Mouse (Mus musculus): ENCODE results near the gene Nfatc2. TPM values are rescaled to one million over a fixed set of nuclear protein-coding genes. Genes with fewer than 3 reads are reported as not detected.

Gene Nfatc2
- polyA plus RNA-seq, 1 experiment from 2014 or later, result 0.03 TPM

GRCm38 (mm10) chr2:168489953-168490352, 111.5 kb downstream of the Nfatc2 start:
- in situ Hi-C loops (cut with MboI; ENCODE audit: low pct_unique_long_range_greater_than_20kb), result no loop called here
- ATAC-seq (no peak), DNase-seq (ENCODE audit: low read depth, low spot score) (no peak)
- no peak for TF ChIP-seq CTCF (IDR thresholded peaks at IDR 0.05)
- CTCF ChIA-PET, result interaction anchor here (1.0 kb wide), 1 partner anchor 17 kb away, joined by 3 read pairs; no protein-coding TSS in a partner anchor
- POLR2A ChIA-PET, result no interaction called here
- peaks cover 2% of the 10 kb centered on the region for H3K27me3 ChIP-seq

DNA sequence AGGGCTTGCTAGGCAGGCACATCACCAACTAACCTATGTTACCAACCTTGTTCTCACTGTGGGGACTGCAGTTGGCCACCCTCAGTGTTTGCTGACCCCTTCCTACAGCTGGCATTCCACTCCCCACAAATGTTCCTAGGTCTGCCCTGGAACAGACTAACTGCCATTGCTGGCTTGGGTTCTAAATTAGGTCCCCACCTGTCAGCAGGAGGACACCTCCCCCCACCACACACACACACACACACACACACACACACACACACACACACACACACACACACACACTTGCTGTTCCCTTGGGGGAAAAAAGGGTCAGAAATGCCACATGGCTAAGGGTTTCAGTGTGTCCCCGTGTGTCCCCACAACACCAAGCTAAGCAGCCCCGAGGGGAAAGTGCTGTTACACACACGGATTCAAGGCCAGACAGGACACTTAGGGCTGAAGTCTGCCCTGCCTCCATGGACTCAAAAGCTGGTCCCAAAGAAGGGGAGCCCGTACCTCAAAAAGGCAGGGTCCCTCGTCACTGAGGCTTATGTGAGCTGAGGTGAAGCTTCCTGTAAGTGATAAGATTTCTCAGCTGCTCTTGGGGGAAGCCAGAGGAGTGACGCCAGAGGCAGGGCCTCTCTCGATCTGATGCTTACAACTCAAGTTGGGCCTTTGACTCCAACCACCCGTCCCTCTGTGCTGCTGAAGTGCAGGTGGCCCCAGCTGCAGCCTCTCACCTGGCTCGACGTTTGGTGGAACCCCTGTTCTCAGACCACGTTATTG, 113.1 kb downstream of the Nfatc2 start:
- CTCF ChIA-PET, result interaction anchor here (0.7 kb wide), 1 partner anchor 13 kb away, joined by 3 read pairs; no protein-coding TSS in a partner anchor
- no peak for ATAC-seq

GRCm38 (mm10) chr2:168481121-168481520, 120.3 kb downstream of the Nfatc2 start:
- ChIA-PET POLR2A (no interaction called here), CTCF (no interaction called here)
- no peak for TF ChIP-seq CTCF (IDR thresholded peaks at IDR 0.05)
- DNase-seq (ENCODE audit: low read depth, low spot score), result no peak
- H3K27me3 ChIP-seq, result peaks cover 16% of the 10 kb centered on the region
- in situ Hi-C loops (cut with MboI; ENCODE audit: low pct_unique_long_range_greater_than_20kb), result no loop called here
- ATAC-seq, result no peak

More for the DNA sequence above, 113.1 kb downstream of the Nfatc2 start:
- no peak for TF ChIP-seq CTCF (IDR thresholded peaks at IDR 0.05)
- in situ Hi-C loops (cut with MboI; ENCODE audit: low pct_unique_long_range_greater_than_20kb), result no loop called here
- peaks cover 4% of the 10 kb centered on the region for H3K27me3 ChIP-seq
- POLR2A ChIA-PET, result interaction anchor here (0.6 kb wide), 1 partner anchor 12 kb away, joined by 3 read pairs; no protein-coding TSS in a partner anchor
- DNase-seq (ENCODE audit: low read depth, low spot score), result no peak

DNA sequence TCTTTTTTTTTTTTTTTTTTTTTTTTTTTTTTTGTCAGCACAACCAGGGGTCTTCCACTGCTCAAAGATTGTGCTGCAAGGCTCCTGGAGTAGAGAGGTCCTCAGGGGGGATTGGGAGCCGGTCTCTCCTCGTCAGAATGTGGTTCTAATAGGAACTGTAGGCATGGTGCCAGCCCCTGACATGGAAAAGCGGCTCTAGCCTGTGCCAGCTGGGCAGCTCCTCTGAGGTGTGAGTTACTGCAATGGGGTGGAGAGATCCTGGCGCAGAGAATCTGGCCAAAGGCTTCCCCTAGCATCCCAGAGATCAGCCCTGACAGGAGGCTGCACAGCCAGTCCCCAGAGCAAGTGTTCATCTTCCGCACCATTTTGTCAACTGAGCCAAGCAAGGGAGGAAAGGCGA, 120.8 kb downstream of the Nfatc2 start:
- TF ChIP-seq CTCF (IDR thresholded peaks at IDR 0.05), result no peak
- ChIA-PET CTCF (no interaction called here), POLR2A (no interaction called here)
- DNase-seq (ENCODE audit: low read depth, low spot score) (no peak), ATAC-seq (no peak)
- H3K27me3 ChIP-seq, result peaks cover 16% of the 10 kb centered on the region
- in situ Hi-C loops (cut with MboI; ENCODE audit: low pct_unique_long_range_greater_than_20kb), result no loop called here

DNA sequence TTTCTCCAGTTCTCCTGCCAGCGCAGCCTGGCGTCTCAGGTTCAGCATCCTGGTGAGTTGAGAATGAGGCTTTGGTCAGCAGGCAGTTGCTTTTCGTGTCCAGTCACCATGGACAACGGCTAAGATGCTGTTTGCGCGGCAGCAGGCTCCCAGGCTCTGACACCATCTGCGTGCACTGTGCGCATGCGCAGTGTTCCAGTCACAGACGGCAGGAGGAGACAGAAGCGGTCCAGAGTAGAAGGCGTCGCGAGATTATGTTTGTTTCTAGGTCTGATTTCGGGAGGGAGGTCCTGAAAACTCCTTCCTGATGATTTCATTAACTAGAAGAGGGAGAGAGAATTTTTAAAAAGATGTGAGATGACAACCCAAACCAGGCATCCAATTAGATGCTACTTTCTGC, 121.5 kb downstream of the Nfatc2 start:
- DNase-seq (ENCODE audit: low read depth, low spot score) (no peak), ATAC-seq (no peak)
- in situ Hi-C loops (cut with MboI; ENCODE audit: low pct_unique_long_range_greater_than_20kb), result no loop called here
- CTCF ChIA-PET, result interaction anchor here (1.0 to 2.1 kb wide), 2 partner anchors 11 to 43 kb away, joined by 3 to 6 read pairs; no protein-coding TSS in a partner anchor
- H3K27me3 ChIP-seq, result peaks cover 14% of the 10 kb centered on the region
- no peak for TF ChIP-seq CTCF (IDR thresholded peaks at IDR 0.05)
- POLR2A ChIA-PET, result no interaction called here

- in situ Hi-C loops (cut with MboI; ENCODE audit: low pct_unique_long_range_greater_than_20kb), result no loop called here
- H3K27me3 ChIP-seq, result peaks cover 12% of the 10 kb centered on the region
- ChIA-PET POLR2A (no interaction called here), CTCF (interaction anchor here (2.1 kb wide), 1 partner anchor 9 kb away, joined by 6 read pairs; no protein-coding TSS in a partner anchor)
- ATAC-seq (no peak), DNase-seq (ENCODE audit: low read depth, low spot score) (no peak)
- TF ChIP-seq CTCF (IDR thresholded peaks at IDR 0.05), result no peak
These were observed 123.0 kb downstream of the Nfatc2 start for GRCm38 (mm10) chr2:168478431-168478830.

GRCm38 (mm10) chr2:168473496-168473895, 128.0 kb downstream of the Nfatc2 start:
- no peak for ATAC-seq
- POLR2A ChIA-PET, result no interaction called here
- in situ Hi-C loops (cut with MboI; ENCODE audit: low pct_unique_long_range_greater_than_20kb), result loop anchor here (25.0 kb wide), 1 partner anchor 414 kb away; no protein-coding TSS in a partner anchor

GRCm38 (mm10) chr2:168472899-168473298, 128.6 kb downstream of the Nfatc2 start:
- ChIA-PET CTCF (interaction anchor here (0.8 to 1.1 kb wide), 2 partner anchors 16 to 147 kb away, joined by 3 read pairs; no protein-coding TSS in a partner anchor), POLR2A (no interaction called here)
- DNase-seq (ENCODE audit: low read depth, low spot score), result no peak
- no peaks in the 10 kb centered on the region for H3K27me3 ChIP-seq
- no peak for ATAC-seq
- in situ Hi-C loops (cut with MboI; ENCODE audit: low pct_unique_long_range_greater_than_20kb), result loop anchor here (25.0 kb wide), 1 partner anchor 414 kb away; no protein-coding TSS in a partner anchor
- TF ChIP-seq CTCF (IDR thresholded peaks at IDR 0.05), result peak; percentile 86

More at GRCm38 (mm10) chr2:168473496-168473895, 128.0 kb downstream of the Nfatc2 start:
- H3K27me3 ChIP-seq, result no peaks in the 10 kb centered on the region
- DNase-seq (ENCODE audit: low read depth, low spot score), result no peak
- CTCF ChIA-PET, result interaction anchor here (0.8 to 1.1 kb wide), 2 partner anchors 16 to 146 kb away, joined by 3 read pairs; no protein-coding TSS in a partner anchor
- TF ChIP-seq CTCF (IDR thresholded peaks at IDR 0.05), result no peak

DNA sequence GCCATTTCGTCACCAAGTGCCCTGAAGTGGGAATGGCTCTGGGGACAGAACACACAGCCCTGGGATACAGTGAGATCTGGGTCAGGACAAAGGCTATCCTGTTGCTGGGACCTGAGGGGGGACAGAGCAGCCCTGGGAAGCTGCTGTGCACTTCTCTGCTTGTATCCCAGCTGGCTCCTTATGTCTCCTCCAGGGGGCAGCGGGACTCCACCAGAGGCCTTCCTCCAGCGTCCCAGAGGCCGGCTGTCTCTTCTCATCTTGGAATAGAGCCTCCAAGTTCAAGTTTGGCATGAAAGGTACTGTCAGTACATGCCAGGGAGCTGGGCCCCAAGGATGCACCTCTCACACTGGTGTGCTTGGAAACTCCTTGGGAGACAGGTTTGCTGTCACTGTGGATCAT, 132.4 kb downstream of the Nfatc2 start:
- no peak for ATAC-seq
- POLR2A ChIA-PET, result interaction anchor here (0.9 kb wide), 1 partner anchor 22 kb away, joined by 3 read pairs; no protein-coding TSS in a partner anchor
- TF ChIP-seq CTCF (IDR thresholded peaks at IDR 0.05), result no peak
- in situ Hi-C loops (cut with MboI; ENCODE audit: low pct_unique_long_range_greater_than_20kb), result loop anchor here (5.0 to 25.0 kb wide), 3 partner anchors 78 to 418 kb away; no protein-coding TSS in a partner anchor
- CTCF ChIA-PET, result interaction anchor here (1.1 to 5.6 kb wide), 9 partner anchors 9 to 178 kb away, joined by 3 to 38 read pairs (median 4); no protein-coding TSS in a partner anchor
- DNase-seq (ENCODE audit: low read depth, low spot score), result no peak
- H3K27me3 ChIP-seq, result no peaks in the 10 kb centered on the region

- POLR2A ChIA-PET, result no interaction called here
- no peak for TF ChIP-seq CTCF (IDR thresholded peaks at IDR 0.05)
- in situ Hi-C loops (cut with MboI; ENCODE audit: low pct_unique_long_range_greater_than_20kb), result loop anchor here (5.0 to 25.0 kb wide), 3 partner anchors 80 to 420 kb away; no protein-coding TSS in a partner anchor
These were observed 134.3 kb downstream of the Nfatc2 start for GRCm38 (mm10) chr2:168467166-168467565.

More at GRCm38 (mm10) chr2:168467166-168467565, 134.3 kb downstream of the Nfatc2 start:
- CTCF ChIA-PET, result interaction anchor here (5.6 kb wide), 1 partner anchor 163 kb away, joined by 38 read pairs; no protein-coding TSS in a partner anchor
- DNase-seq (ENCODE audit: low read depth, low spot score) (no peak), ATAC-seq (no peak)
- no peaks in the 10 kb centered on the region for H3K27me3 ChIP-seq
